In the genomic region with DNA sequence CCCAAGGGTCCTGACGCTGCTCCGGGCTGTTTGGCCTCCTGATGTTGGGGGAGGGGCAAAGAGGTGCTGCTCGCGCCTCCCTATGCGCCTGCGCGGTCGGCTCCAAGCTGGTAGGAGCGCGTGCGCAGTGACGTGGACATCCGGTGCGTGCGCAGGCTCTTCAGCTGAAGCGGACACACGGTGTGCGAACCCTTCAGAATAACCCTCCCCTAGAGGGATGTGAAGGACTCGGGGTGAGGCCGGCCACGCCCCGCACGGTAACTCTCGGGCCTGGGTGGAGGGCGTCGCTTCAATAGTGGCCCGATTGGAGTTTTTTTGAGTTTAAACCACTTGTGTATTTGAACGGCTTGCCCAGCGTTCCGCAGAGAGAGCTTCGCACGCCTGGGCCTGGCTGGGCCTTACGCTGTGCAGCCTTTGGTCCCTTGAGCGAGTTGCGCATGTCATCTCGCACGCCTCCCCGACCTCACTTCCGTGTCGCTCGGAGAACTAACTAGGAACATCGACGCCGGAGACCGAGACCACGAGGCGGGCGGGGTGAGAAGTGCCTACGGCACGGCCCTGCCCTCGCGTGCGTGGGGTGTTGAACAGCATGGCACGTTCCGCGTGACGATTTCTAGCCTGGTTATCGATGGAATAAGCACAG, we compare ENCODE assay signal across 8 mouse cellular contexts. TPM values are rescaled to one million over a fixed set of nuclear protein-coding genes. Genes with fewer than 3 reads are reported as not detected.
DNase-seq lines count a peak whose midpoint lies in the region; ATAC-seq lines count a peak whose summit lies in the region.

Mga (plus strand) TSS at position 139 of the 643 bp plus-strand sequence.

- H3K36me3 ChIP-seq in heart, embryonic 10.5 days, result no peaks in the 10 kb centered on the region; the same call in 1 of the 2 replicates
- no peaks in the 10 kb centered on the region for H3K36me3 ChIP-seq in kidney, embryonic 15.5 days

- peak within 1 kb of the TSS; percentile 47 for H3K9ac ChIP-seq in kidney, embryonic 15.5 days

- H3K4me2 ChIP-seq in kidney, embryonic 15.5 days, result peak within 1 kb of the TSS; percentile 84

- under 1% methylated on average over 58 of the region's 58 CpGs for WGBS in heart, embryonic 10.5 days
- whole genome bisulfite sequencing in kidney, embryonic 15.5 days, result under 1% methylated on average over 58 of the region's 58 CpGs

- no peaks in the 10 kb centered on the region for H3K9me3 ChIP-seq in heart, embryonic 10.5 days
- no peaks in the 10 kb centered on the region for H3K9me3 ChIP-seq in kidney, embryonic 15.5 days (replicated peaks)

- H3K4me3 ChIP-seq in heart, embryonic 10.5 days, result peak within 1 kb of the TSS; percentile 68
- H3K4me3 ChIP-seq in kidney, embryonic 15.5 days (replicated peaks), result peak within 1 kb of the TSS; percentile 56

- H3K27ac ChIP-seq in heart, embryonic 10.5 days, result peak within 1 kb of the TSS; percentile 88
- H3K27ac ChIP-seq in kidney, embryonic 15.5 days, result peak within 1 kb of the TSS; percentile 96

- H3K4me1 ChIP-seq in heart, embryonic 10.5 days, result peaks cover 14% of the 10 kb centered on the region
- peaks cover 26% of the 10 kb centered on the region for H3K4me1 ChIP-seq in kidney, embryonic 15.5 days

- DNase-seq in B cell, adult 2 months, result peak; percentile 97
- DNase-seq in brain, adult 2 months (ENCODE audit: low read depth, low spot score), result peak; percentile 96
- DNase-seq in heart, embryonic 10.5 days (ENCODE audit: low spot score), result peak; percentile 99
- peak; percentile 98 for DNase-seq in liver
- DNase-seq in spleen, postnatal 4 days (ENCODE audit: low spot score in 2 of 2), result peak; percentile 96 to 99

- ATAC-seq in erythroblast, adult 5-6 weeks (replicated peaks; ENCODE audit: low FRiP score, poor library complexity, severe bottlenecking), result peak; percentile 93
- peak; percentile 97 for ATAC-seq in kidney, embryonic 15.5 days (replicated peaks; ENCODE audit: low FRiP score)
- peak; percentile 89 for ATAC-seq in monocyte, adult 5-6 weeks (replicated peaks; ENCODE audit: insufficient number of reproducible peaks, low FRiP score, low TSS enrichment, poor library complexity, severe bottlenecking)

- H3K27me3 ChIP-seq in heart, embryonic 10.5 days (ENCODE audit: insufficient read depth, poor library complexity, severe bottlenecking), result no peaks in the 10 kb centered on the region
- no peaks in the 10 kb centered on the region for H3K27me3 ChIP-seq in kidney, embryonic 15.5 days

RNA-seq across cellular contexts. Expression of gene Mga, which starts in this region (rescaled TPM):
- total RNA-seq in erythroblast, adult 5-6 weeks (2015; ENCODE audit: low replicate concordance), result 11.1 and 23.2 TPM in 2 replicates
- total RNA-seq in erythroblast, adult 5-6 weeks (2017; ENCODE audit: low replicate concordance), result 10.3 and 20.8 TPM in 2 replicates
- polyA plus RNA-seq in heart, embryonic 10.5 days (2016; fragmentation: Nextera tagmentation; extraction: Ambion mirVana), result 24.2 and 24.6 TPM in 2 replicates
- polyA plus RNA-seq in kidney, embryonic 15.5 days (2015; fragmentation: Nextera tagmentation; extraction: Ambion mirVana), result 27.1 and 31.7 TPM in 2 replicates
- total RNA-seq in monocyte, adult 5-6 weeks (2017), result 57.4 to 66.3 TPM (median 60.3 TPM) in 3 replicates

Comparison
In these comparisons a context has a peak if more than half of its experiments do, and no peak if none do; other contexts are left out.
1. Peak in every context shown above with its lines: DNase-seq, ATAC-seq, H3K4me3 ChIP-seq and H3K27ac ChIP-seq.